Mouse (Mus musculus): ENCODE results near the gene Hsdl1. TPM values are rescaled to one million over a fixed set of nuclear protein-coding genes. Genes with fewer than 3 reads are reported as not detected.

Gene Hsdl1
- polyA plus RNA-seq, 1 experiment from 2014 or later = 31.7 TPM

DNA sequence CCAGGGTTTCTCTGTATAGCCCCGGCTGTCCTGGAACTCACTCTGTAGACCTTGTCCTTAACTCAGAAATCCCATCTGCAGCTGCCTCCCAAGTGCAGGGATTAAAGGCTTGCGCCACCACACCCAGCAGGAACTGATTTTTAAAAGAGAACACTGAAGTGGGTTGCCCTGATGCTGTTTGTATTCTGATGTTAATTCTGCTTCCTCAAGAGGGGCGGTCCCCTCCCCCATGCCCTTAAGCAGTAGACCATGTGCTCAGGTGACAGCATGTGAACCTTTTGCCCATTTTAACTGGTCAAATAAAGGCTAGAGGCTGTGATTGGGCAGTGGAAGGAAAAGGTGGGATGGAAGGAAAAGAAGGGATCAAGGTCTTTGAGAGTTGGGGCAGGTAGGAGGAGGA, 59.2 kb downstream of the Hsdl1 start:
- Histone ChIP-seq H3K9ac (no peak overlapping the region), H3K4me3 (no peak overlapping the region), H3K27me3 (no peaks in the 10 kb centered on the region), H3K4me2 (no peak overlapping the region), H3K4me1 (no peaks in the 10 kb centered on the region), H3K36me3 (peaks cover 97% of the 10 kb centered on the region), H3K9me3 (no peaks in the 10 kb centered on the region), H3K27ac (no peak overlapping the region)
- WGBS = 71% methylated on average over 3 of the region's 3 CpGs
- no peak for ATAC-seq (ENCODE audit: insufficient number of reproducible peaks, low FRiP score, low TSS enrichment, low read depth)

DNA sequence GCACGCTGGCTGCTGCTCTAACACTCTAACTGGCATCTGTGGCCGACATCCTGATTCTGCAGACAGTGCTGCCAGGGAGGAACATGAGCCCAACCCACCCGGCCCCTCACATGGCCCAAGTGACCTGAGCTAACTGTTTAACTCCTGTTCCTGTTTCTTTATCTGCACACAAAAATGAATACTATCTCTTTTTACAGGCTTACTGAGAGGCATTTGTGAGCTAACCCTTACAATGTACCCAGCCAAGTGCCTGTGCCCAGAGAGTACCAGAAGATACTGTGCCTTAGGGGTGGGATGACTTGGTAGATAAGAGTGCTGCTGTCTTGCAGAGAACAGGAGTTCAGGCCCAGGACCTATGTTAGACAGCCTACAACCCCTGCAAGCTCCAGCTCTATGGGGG, 60.0 kb downstream of the Hsdl1 start:
- no peak for ATAC-seq (ENCODE audit: insufficient number of reproducible peaks, low FRiP score, low TSS enrichment, low read depth)
- H3K4me2 ChIP-seq = no peak overlapping the region
- no peak overlapping the region for H3K9ac ChIP-seq
- H3K4me3 ChIP-seq = no peak overlapping the region
- WGBS = 80% methylated on average over 3 of the region's 3 CpGs
- H3K4me1 ChIP-seq = no peaks in the 10 kb centered on the region
- no peaks in the 10 kb centered on the region for H3K27me3 ChIP-seq
- H3K9me3 ChIP-seq = no peaks in the 10 kb centered on the region
- no peak overlapping the region for H3K27ac ChIP-seq
- peaks cover 97% of the 10 kb centered on the region for H3K36me3 ChIP-seq

DNA sequence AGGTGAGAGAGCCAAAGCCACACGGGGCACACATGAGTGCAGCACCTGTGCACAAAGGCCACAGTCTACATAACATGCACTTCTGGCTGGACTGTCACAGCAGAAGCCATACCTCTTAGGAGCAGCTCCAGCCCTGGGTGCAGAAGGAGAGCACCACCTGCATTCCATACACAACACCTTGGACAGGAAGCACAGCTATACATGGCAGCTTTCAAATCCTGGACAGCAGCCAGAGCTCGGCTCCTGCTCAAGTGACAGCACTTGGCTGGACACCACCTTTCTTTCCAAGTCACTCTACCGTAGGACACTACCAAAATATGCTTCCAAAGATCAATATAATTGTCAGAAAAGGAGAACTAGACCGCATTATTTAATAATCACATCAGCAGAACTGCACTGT, 61.6 kb downstream of the Hsdl1 start:
- WGBS = 87% methylated on average over 4 of the region's 4 CpGs
- H3K27ac ChIP-seq = no peak overlapping the region
- H3K9me3 ChIP-seq = no peaks in the 10 kb centered on the region
- H3K4me2 ChIP-seq = no peak overlapping the region
- no peak overlapping the region for H3K4me3 ChIP-seq
- ATAC-seq (ENCODE audit: insufficient number of reproducible peaks, low FRiP score, low TSS enrichment, low read depth) = no peak
- no peaks in the 10 kb centered on the region for H3K4me1 ChIP-seq
- no peak overlapping the region for H3K9ac ChIP-seq
- no peaks in the 10 kb centered on the region for H3K27me3 ChIP-seq
- H3K36me3 ChIP-seq = peaks cover 97% of the 10 kb centered on the region

Other genes starting within 250 kb of the Hsdl1 start
- gene Hsbp1, start 230.7 kb downstream of the Hsdl1 start, polyA plus RNA-seq (2015; fragmentation: Nextera tagmentation; extraction: Ambion mirVana) = 321 and 323 TPM in 2 replicates
- 11.9 and 12.9 TPM in 2 replicates for gene Mlycd, start 180.3 kb downstream of the Hsdl1 start, polyA plus RNA-seq (2015; fragmentation: Nextera tagmentation; extraction: Ambion mirVana)
- gene Osgin1, start 141.1 kb downstream of the Hsdl1 start, polyA plus RNA-seq (2015; fragmentation: Nextera tagmentation; extraction: Ambion mirVana) = 2.4 and 3.3 TPM in 2 replicates
- 0.96 and 1.1 TPM in 2 replicates for gene Necab2, start 128.5 kb downstream of the Hsdl1 start, polyA plus RNA-seq (2015; fragmentation: Nextera tagmentation; extraction: Ambion mirVana)
- 0.14 TPM in 1 of 2 replicates, not detected in the other for gene Slc38a8, start 73.5 kb downstream of the Hsdl1 start, polyA plus RNA-seq (2015; fragmentation: Nextera tagmentation; extraction: Ambion mirVana)
- 122 and 126 TPM in 2 replicates for gene Mbtps1, start 16.4 kb downstream of the Hsdl1 start, polyA plus RNA-seq (2015; fragmentation: Nextera tagmentation; extraction: Ambion mirVana)
- 0.06 and 0.09 TPM in 2 replicates for gene Dnaaf1, start 52 bp upstream of the Hsdl1 start, polyA plus RNA-seq (2015; fragmentation: Nextera tagmentation; extraction: Ambion mirVana)
- 11.4 and 11.7 TPM in 2 replicates for gene Taf1c, start 30.0 kb upstream of the Hsdl1 start, polyA plus RNA-seq (2015; fragmentation: Nextera tagmentation; extraction: Ambion mirVana)
- gene Adad2, start 37.6 kb upstream of the Hsdl1 start, polyA plus RNA-seq (2015; fragmentation: Nextera tagmentation; extraction: Ambion mirVana) = 0.08 TPM in 1 of 2 replicates, not detected in the other
- gene Kcng4, start 60.5 kb upstream of the Hsdl1 start, polyA plus RNA-seq (2015; fragmentation: Nextera tagmentation; extraction: Ambion mirVana) = 0.19 and 0.27 TPM in 2 replicates
- 1.5 and 4.7 TPM in 2 replicates for gene Wfdc1, start 91.2 kb upstream of the Hsdl1 start, polyA plus RNA-seq (2015; fragmentation: Nextera tagmentation; extraction: Ambion mirVana)
- 5.3 and 5.8 TPM in 2 replicates for gene Atp2c2, start 124.8 kb upstream of the Hsdl1 start, polyA plus RNA-seq (2015; fragmentation: Nextera tagmentation; extraction: Ambion mirVana)
- 11.5 and 11.7 TPM in 2 replicates for gene Tldc1, start 203.2 kb upstream of the Hsdl1 start, polyA plus RNA-seq (2015; fragmentation: Nextera tagmentation; extraction: Ambion mirVana)

All from limb, embryonic 15.5 days (tissue).